Mouse (Mus musculus) ovary, postnatal 36 days (tissue): ENCODE measurements around the gene Bok.
"Not testable (repeated sequence)": the region's sequence is repeated elsewhere in the genome, so short reads cannot be mapped to it uniquely, and the experiment has no call there.

Experiments
- DNase-seq: peaks from one replicate; pipeline ENCODE4 v3.0.0; 2022; ENCODE audit warnings: low spot score, mixed read lengths

Bok gene

GRCm38 (mm10) chr1:93685401-93686244, at the start of gene Bok:
Gene Bok (plus strand): TSS chr1:93685660.
- peak; percentile 90 for DNase-seq

- no peak for DNase-seq
These were observed 49.1 kb upstream of the Bok start for GRCm38 (mm10) chr1:93636211-93636897.

DNA sequence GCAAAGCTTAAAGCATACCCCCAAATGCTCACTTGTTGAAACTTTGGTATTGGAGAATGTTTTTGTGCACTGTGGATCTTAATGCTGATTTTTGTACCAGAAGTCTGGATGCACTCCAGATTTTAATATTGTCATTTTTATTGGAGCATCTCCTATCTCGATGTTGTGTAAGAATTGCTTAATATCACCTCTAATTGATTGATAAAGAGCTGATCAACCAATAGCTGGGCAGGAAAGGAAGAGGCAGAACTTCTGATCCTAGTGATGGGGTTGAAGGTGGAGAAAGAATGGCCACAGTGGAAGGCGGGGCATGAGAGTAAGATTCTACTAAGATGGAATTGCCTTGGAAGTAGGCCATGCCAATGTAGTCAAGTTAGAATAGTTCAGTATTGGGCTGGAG, 43.5 kb upstream of the Bok start:
- DNase-seq: no peak

GRCm38 (mm10) chr1:93642692-93643091, 42.8 kb upstream of the Bok start:
- DNase-seq: no peak

DNA sequence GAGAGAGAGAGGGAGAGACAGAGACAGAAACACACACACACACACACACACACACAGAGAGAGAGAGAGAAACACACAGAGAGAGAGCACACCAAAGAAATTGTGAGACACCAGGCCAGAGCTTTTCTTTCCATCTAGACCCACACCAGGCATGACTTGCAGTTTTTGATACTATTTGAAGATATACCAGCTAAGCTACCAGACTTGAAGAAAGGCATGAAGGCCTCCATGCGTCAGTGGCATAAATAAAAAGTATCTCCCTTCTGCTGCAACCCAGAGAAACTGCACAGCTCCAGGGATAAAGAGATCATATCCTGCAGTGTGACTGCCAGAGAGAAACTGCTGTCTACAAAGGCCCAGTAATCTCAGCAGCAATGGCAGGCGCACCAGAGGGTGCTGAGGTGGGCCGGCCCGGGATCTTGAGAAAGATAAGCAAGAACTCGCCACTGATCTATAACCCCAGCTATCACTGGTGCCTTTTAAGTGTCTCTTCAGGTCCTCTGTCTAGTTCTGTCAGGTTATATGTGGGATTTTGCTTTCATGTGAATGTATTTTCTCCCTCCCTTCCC, 35.8 kb upstream of the Bok start:
- DNase-seq: no peak

- DNase-seq: no peak
These were observed 31.2 kb upstream of the Bok start for GRCm38 (mm10) chr1:93654275-93654674.

DNA sequence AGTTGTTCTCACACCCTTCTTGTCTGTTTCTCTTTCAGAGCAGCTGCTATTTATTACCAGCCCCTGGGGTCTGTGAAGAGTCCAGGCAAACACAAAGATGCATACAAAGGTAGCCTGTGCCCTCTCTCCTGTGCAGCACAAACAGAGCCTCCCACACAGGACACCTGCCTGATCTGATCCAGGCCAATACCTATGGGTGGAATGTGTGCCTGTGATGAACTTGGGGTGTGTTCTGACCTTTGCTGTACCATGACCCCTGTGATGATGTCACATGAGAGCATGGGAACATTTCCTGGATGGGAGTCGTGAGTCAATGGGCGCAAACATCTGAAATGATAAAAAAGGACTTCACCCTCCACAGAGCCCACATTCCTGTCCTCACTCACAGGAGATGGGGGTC, 30.7 kb upstream of the Bok start:
- DNase-seq: no peak

- DNase-seq: no peak
These were observed 29.0 kb upstream of the Bok start for GRCm38 (mm10) chr1:93656325-93657024.

DNA sequence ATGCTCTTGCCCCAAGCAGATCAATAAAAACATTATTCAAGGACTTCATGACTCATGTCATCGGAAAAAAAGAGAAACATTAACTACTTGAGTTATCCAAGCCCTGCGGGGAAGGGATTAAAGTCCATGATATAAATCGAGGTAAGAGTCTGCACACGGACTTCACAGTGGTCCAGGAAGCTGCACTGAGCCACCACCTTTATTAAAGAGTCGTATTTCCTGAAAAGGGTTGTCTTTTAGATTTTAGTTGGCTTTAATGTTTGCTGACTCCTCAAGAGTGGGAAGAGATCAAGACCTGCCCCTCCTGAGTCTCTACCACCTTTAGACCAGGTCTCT, 28.5 kb upstream of the Bok start:
- no peak for DNase-seq

GRCm38 (mm10) chr1:93658559-93658958, 26.9 kb upstream of the Bok start, which contains the start of gene Stk25:
Gene Stk25 (minus strand): TSS chr1:93658659.
- not testable (repeated sequence) for DNase-seq

DNA sequence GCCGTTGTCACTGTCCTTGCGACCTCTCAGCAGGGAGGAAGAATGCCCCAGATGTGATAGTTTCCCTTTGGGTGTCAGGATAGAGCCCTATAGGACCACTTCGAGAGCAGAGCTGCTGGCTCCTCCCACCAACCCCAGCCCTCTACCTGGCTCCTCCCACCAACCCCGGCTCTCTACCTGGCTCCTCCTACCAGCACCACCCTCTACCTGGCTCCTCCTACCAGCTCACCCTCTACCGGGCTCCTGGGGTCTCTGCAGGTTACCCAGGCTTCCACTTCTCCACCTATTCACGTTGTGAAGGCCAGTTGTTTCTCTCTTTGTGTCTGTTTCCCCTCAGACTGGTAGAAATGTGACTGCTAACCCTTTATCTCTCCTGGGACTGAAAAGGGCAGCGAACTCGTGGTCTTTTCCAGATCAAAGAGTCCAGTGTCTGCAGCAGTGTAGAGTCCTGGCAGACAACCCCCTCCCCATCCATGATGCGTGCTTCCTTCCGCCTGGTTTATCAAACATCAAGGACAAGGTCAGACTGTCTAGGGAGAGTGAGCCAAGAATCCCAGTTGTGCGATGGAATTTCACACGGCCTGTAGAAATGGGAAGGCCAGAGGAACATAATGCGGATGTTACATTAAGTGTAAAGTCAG, 17.6 kb upstream of the Bok start:
- DNase-seq: peak; percentile 47

- peak; percentile 82 for DNase-seq
These were observed 16.5 kb upstream of the Bok start for GRCm38 (mm10) chr1:93668791-93669548.

GRCm38 (mm10) chr1:93669941-93670340, 15.5 kb upstream of the Bok start:
- DNase-seq: no peak

DNA sequence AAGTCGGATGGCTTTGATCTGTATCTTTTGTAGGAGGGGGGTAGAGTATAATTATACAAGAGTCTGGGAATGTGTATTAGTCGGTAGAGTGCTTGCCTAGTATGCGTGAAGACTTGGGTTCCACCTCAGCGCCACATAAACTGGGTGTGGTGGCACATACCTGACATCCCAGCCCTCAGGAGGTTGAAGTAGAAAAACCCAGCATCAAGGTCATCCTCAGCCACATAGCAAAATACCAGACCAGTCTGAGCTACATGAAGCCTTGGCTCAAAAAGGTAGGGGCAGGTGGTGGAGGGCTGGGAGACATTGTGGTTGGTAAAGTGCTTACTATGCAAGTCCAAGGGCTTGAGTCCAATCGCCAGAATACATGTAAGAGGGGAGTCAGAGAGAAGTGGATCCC, 12.8 kb upstream of the Bok start:
- DNase-seq: no peak

DNA sequence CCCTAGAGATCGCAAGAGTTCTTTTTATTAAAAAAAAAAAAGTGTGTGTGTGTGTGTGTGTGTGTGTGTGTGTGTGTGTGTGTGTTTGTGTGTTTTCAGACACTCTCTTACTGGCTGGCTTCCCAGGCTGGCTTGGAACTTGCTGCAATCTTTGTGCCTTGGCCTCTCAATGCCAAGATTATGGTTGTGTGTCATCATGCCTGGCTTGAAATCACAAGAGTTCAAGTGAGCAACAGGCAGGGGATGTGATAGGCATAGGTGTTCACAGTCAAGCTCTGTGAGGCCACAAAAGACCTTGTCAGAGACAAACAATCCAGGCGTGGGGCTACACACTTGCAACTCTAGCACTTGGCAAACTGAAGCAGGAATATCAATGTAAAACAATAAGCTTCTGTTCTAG, 7.1 kb upstream of the Bok start:
- peak; percentile 44 for DNase-seq

DNA sequence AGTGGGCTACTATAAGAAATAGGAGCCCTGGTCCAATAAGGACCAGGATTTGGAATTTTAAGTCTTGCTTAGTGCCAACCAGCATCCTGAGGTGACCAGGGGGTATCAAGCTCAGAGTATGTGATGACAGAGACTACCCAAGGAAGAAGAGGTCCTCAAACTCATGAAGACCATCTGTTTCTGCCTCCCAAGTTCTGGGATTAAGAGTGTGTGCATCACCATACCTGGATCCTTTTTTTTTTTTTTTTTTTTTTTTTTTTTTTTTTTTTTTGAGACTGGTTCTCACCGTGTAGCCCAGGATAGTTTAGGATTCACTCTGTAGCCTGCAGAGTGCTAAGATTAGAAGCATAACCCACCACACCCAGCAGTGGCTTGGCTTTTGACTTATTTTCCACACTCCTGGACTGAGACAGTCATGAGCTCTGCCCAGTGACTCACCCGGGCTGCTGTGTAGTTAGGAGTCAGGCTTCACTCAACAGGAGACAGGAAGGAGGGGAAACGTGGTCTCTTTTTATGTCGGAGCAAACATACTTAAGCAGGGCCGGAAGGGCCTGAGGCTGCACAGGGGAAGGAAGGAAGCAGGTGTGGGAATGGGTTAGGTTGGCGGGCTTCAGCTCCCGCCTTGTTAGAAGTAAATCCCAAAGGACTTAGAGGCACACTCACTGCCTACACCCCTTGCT, 5.4 kb upstream of the Bok start:
- DNase-seq: no peak

DNA sequence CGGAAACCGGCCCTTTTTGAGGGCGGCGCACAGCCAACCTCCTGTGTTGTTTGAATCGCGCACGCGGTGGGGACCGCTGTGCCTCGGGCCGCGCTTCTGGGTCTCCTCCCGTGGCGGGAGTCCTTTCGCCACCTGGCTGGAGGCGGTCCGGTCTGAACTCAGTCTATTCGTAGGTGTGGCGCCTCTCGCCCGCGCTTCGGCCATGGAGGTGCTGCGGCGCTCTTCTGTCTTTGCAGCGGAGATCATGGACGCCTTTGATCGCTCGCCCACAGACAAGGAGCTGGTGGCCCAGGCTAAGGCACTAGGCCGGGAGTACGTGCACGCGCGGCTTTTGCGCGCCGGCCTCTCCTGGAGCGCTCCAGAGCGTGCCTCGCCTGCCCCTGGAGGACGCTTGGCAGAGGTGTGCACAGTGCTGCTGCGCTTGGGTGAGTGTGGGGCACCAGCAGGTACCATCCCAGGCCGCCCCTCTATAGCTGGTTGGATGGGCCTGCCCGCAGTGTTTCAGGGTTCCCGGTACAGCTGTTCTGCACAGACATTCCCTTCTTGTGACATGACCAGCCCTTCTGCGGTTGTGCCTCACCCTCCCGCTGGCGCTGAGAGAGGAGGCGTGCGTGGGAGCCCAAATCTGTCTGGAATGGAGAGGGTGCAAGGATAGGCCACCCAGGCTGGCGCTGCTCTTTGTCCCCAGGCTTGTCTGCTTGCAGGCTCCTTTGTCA, 943 bp downstream of the Bok start:
- peak; percentile 71 for DNase-seq

GRCm38 (mm10) chr1:93686961-93687320, 1.5 kb downstream of the Bok start:
- no peak for DNase-seq

DNA sequence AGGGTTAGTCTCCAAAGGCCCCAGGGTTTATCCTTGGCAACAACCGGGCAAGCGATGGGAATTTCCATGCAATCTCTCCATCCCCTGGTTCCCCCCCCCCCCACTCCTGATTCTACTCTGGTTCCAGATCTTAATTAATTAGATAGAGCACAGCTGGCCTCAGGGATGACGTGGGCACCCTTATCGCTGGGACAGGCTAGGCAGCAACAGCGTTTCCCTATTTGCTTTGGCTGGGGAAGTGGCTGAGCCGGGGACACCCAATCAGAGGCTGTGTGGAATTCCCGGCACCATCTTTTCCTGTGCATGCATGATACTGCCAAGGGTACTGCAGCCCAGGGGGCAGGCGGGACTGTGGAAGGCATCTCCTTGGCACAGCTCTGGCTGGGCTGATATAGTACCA, 2.7 kb downstream of the Bok start:
- no peak for DNase-seq

- no peak for DNase-seq
These were observed 4.5 kb downstream of the Bok start for GRCm38 (mm10) chr1:93689901-93690496.
